In the genomic region with DNA sequence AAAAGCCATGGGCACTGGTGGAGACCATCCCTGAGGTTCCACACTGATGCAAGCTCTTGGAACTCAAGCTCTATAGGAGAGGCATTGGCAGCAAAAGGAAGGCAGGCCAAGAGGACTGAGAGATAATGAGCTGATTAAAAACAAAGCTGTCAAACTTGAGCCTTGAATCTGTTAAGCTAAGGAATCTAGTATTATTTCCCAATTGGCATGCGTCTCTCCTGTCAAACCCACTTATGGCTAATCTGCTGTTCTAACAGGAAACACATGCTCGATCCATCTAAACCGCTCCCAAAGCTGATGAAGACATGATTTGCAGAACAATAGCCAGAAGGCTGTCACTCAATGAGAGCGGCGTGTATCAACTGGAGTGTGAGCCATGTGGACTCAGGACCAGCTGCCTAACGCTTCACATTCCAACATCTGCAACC, we compare ENCODE assay signal across 11 mouse cellular contexts. TPM values are rescaled to one million over a fixed set of nuclear protein-coding genes. Genes with fewer than 3 reads are reported as not detected.
A peak's percentile ranks its signal among the peaks of the same experiment; 100 is the strongest.
DNase-seq lines count a peak whose midpoint lies in the region; ATAC-seq and TF ChIP-seq lines count a peak whose summit lies in the region.
"Had no signal": no experiment of that assay in that cellular context is flagged by ENCODE, and none has a peak within 500 bp of the region (broad histone marks: within the 10 kb centered on the region; RNA-seq: fewer than 3 reads in every experiment).

No protein-coding gene starts in this region.

- POLR2A ChIA-PET in Patski (lab: Charles Lee), result no interaction called here

- TF ChIP-seq CTCF in layer of hippocampus, adult 2 months (conservative IDR thresholded peaks at IDR 0.05), result no peak
- no peak for TF ChIP-seq CTCF in Patski (IDR thresholded peaks at IDR 0.05)
- TF ChIP-seq CTCF in cerebellum, adult 2 months (IDR thresholded peaks at IDR 0.05; ENCODE audit: borderline replicate concordance, insufficient read depth, low read depth, low read length), result no peak

- ATAC-seq in Patski, result peak; percentile 6
- peak; percentile 85 for ATAC-seq in forebrain, embryonic 14.5 days

- WGBS in forebrain, embryonic 14.5 days, result 49% methylated on average over 6 of the region's 6 CpGs
- WGBS in cerebellum, adult 2 months, result 61% methylated on average over 6 of the region's 6 CpGs

- peak; percentile 37 to 62 for DNase-seq in layer of hippocampus, adult 2 months (ENCODE audit: low spot score in 2 of 2)
- no peak for DNase-seq in layer of hippocampus, adult 11-12 months (ENCODE audit: low spot score)
- DNase-seq in Patski (ENCODE audit: low read depth, low spot score), result no peak
- peak; percentile 70 for DNase-seq in forebrain, embryonic 14.5 days (ENCODE audit: low spot score)
- DNase-seq in lung, postnatal 4 days, result peak; percentile 38 to 55
- DNase-seq in cerebellum, adult 2 months, result no peak
- no peak for DNase-seq in natural killer cell, adult 2 months (ENCODE audit: low spot score in 2 of 2)
- DNase-seq: adrenal gland, adult 2 months; cerebellum, adult 18-20 months; kidney, adult 8-10 months had no signal

- CTCF ChIA-PET in Patski (lab: Charles Lee), result interaction anchor here (1.7 kb wide), 1 partner anchor 287 kb away, joined by 3 read pairs; no protein-coding TSS in a partner anchor

- H3K4me1 ChIP-seq in forebrain, embryonic 14.5 days (ENCODE audit: control insufficient read depth, insufficient read depth, low read length), result no peaks in the 10 kb centered on the region
- H3K4me1 ChIP-seq in cerebellum, adult 2 months (ENCODE audit: control insufficient read depth, insufficient read depth, low read length), result no peaks in the 10 kb centered on the region

- no peaks in the 10 kb centered on the region for H3K27me3 ChIP-seq in Patski
- no peaks in the 10 kb centered on the region for H3K27me3 ChIP-seq in forebrain, embryonic 14.5 days (replicated peaks; ENCODE audit: control insufficient read depth, insufficient read depth, low read length)
- H3K27me3 ChIP-seq in cerebellum, adult 2 months (ENCODE audit: control insufficient read depth, insufficient read depth, low read length), result no peaks in the 10 kb centered on the region

- H3K4me2 ChIP-seq in forebrain, embryonic 14.5 days (ENCODE audit: low read length), result no peak overlapping the region

- no peak overlapping the region for H3K4me3 ChIP-seq in layer of hippocampus, adult 2 months
- no peak overlapping the region for H3K4me3 ChIP-seq in forebrain, embryonic 14.5 days (ENCODE audit: low read depth, low read length)
- H3K4me3 ChIP-seq in cerebellum, adult 2 months (replicated peaks; ENCODE audit: insufficient read depth, low read depth, low read length), result no peak overlapping the region

- H3K27ac ChIP-seq in layer of hippocampus, adult 2 months, result 0 out of 2 replicates have a peak overlapping the region, but pooled peaks have one; percentile 14
- no peak overlapping the region for H3K27ac ChIP-seq in forebrain, embryonic 14.5 days (ENCODE audit: low read depth, low read length)
- no peak overlapping the region for H3K27ac ChIP-seq in cerebellum, adult 2 months (ENCODE audit: insufficient read depth, low read length)
- H3K27ac ChIP-seq: macrophage had no signal

- peaks cover 5% of the 10 kb centered on the region for H3K36me3 ChIP-seq in forebrain, embryonic 14.5 days (ENCODE audit: control insufficient read depth, insufficient read depth, low read length)

- no peaks in the 10 kb centered on the region for H3K9me3 ChIP-seq in forebrain, embryonic 14.5 days (replicated peaks; ENCODE audit: control insufficient read depth, low read length)

- H3K9ac ChIP-seq in forebrain, embryonic 14.5 days (ENCODE audit: low read length), result no peak overlapping the region

- TF ChIP-seq POLR2A in cerebellum, adult 2 months (IDR thresholded peaks at IDR 0.05; ENCODE audit: borderline replicate concordance, insufficient read depth, low read length), result no peak

- in situ Hi-C loops in Patski (cut with MboI; ENCODE audit: low pct_unique_long_range_greater_than_20kb), result no loop called here

RNA-seq across cellular contexts. Expression of gene Nfkbiz, which starts 31.2 kb away (rescaled TPM):
- total RNA-seq in layer of hippocampus, adult 2 months (2021), result 1 to 10 TPM; 5.9 to 8.5 TPM
- 94.5 TPM for polyA plus RNA-seq in Patski (2021)
- polyA plus RNA-seq in forebrain, embryonic 14.5 days (2014; fragmentation: Nextera tagmentation; extraction: Ambion mirVana), result 0.99 and 1.3 TPM in 2 replicates
- polyA plus RNA-seq in cerebellum, adult 2 months (2012; rRNA removed), result 5.1 and 5.8 TPM in 2 replicates

Comparison
In these comparisons a context has a peak if more than half of its experiments do, and no peak if none do; other contexts are left out.
1. DNase-seq: peak in layer of hippocampus, adult 2 months (2 of 2), forebrain, embryonic 14.5 days (single experiment) and lung, postnatal 4 days (2 of 2); none in layer of hippocampus, adult 11-12 months (single experiment), Patski (single experiment), cerebellum, adult 2 months (0 of 2) and natural killer cell, adult 2 months (0 of 2).
2. RNA of gene Nfkbiz, which starts 31.2 kb away (polyA plus RNA-seq): 94.5 TPM in Patski (single experiment); 5.1 to 5.8 TPM in cerebellum, adult 2 months and 0.99 to 1.3 TPM in forebrain, embryonic 14.5 days; every median in the first group is over 10 times any median in the second.